Mouse (Mus musculus) CD4-positive helper T cell, adult 2 months (primary cell): ENCODE data around the gene Ndufaf5.
A peak's percentile ranks its signal among the peaks of the same experiment; 100 is the strongest.
"Not testable (repeated sequence)": the region's sequence is repeated elsewhere in the genome, so short reads cannot be mapped to it uniquely, and the experiment has no call there.

Source experiments
- DNase-seq: peaks from one replicate; pipeline ENCODE4 v3.0.0-alpha.2; 2012; ENCODE audit warnings: low read depth, missing footprints, low spot score

The Ndufaf5 gene

GRCm38 (mm10) chr2:140170127-140170802 is at the start of gene Ndufaf5, which contains the start of gene Esf1:
TSS of gene Ndufaf5 (plus strand) at chr2:140170649.
TSS of gene Esf1 (minus strand) at chr2:140170564.
- DNase-seq = peak; percentile 93

GRCm38 (mm10) chr2:140125516-140125915 is 44.9 kb upstream of the Ndufaf5 start:
- no peak for DNase-seq

GRCm38 (mm10) chr2:140151743-140152142 is 18.7 kb upstream of the Ndufaf5 start, which contains the start of gene Gm17374:
TSS of gene Gm17374 (plus strand) at chr2:140152043.
- not testable (repeated sequence) for DNase-seq

- DNase-seq = peak; percentile 49
Observed at GRCm38 (mm10) chr2:140159186-140159730, 11.2 kb upstream of the Ndufaf5 start.

GRCm38 (mm10) chr2:140163351-140163854 is 7.0 kb upstream of the Ndufaf5 start:
- no peak for DNase-seq

- DNase-seq = no peak
Observed at GRCm38 (mm10) chr2:140169057-140169456, 1.4 kb upstream of the Ndufaf5 start.

GRCm38 (mm10) chr2:140170803-140171553 is 529 bp downstream of the Ndufaf5 start:
- DNase-seq = no peak

- DNase-seq = not testable (repeated sequence)
Observed at GRCm38 (mm10) chr2:140185685-140186210, 15.3 kb downstream of the Ndufaf5 start.

GRCm38 (mm10) chr2:140200713-140201112 is 30.3 kb downstream of the Ndufaf5 start:
- no peak for DNase-seq

- no peak for DNase-seq
Observed at GRCm38 (mm10) chr2:140202573-140202972, 32.1 kb downstream of the Ndufaf5 start.

GRCm38 (mm10) chr2:140203756-140204155 is 33.3 kb downstream of the Ndufaf5 start:
- no peak for DNase-seq

- DNase-seq = no peak
Observed at GRCm38 (mm10) chr2:140214519-140215027, 44.1 kb downstream of the Ndufaf5 start.

GRCm38 (mm10) chr2:140215415-140215814 is 45.0 kb downstream of the Ndufaf5 start:
- DNase-seq = no peak

GRCm38 (mm10) chr2:140215965-140216364 is 45.5 kb downstream of the Ndufaf5 start:
- no peak for DNase-seq

GRCm38 (mm10) chr2:140220325-140220724 is 49.9 kb downstream of the Ndufaf5 start:
- no peak for DNase-seq

GRCm38 (mm10) chr2:140230295-140230694 is 59.8 kb downstream of the Ndufaf5 start:
- no peak for DNase-seq

GRCm38 (mm10) chr2:140237245-140237644 is 66.8 kb downstream of the Ndufaf5 start:
- no peak for DNase-seq

- no peak for DNase-seq
Observed at GRCm38 (mm10) chr2:140242398-140242797, 71.9 kb downstream of the Ndufaf5 start.

GRCm38 (mm10) chr2:140243105-140243504 is 72.7 kb downstream of the Ndufaf5 start:
- DNase-seq = no peak
